9 mouse cellular contexts compared by ENCODE assay signal in genomic region chr11:98409341-98409822, GRCm38 (mm10). TPM values are rescaled to one million over a fixed set of nuclear protein-coding genes. Genes with fewer than 3 reads are reported as not detected.
DNase-seq lines count a peak whose midpoint lies in the region; ATAC-seq and TF ChIP-seq lines count a peak whose summit lies in the region.
"Had no signal": no experiment of that assay in that cellular context is flagged by ENCODE, and none has a peak within 500 bp of the region (broad histone marks: within the 10 kb centered on the region; RNA-seq: fewer than 3 reads in every experiment).

No protein-coding gene starts in this region.

- H3K9ac ChIP-seq in embryonic facial prominence, embryonic 15.5 days: no peak overlapping the region
- no peak overlapping the region; the same call in 1 of the 2 replicates for H3K9ac ChIP-seq in midbrain, embryonic 13.5 days (replicated peaks)

- no peaks in the 10 kb centered on the region for H3K27me3 ChIP-seq in embryonic facial prominence, embryonic 15.5 days
- peaks cover 48% of the 10 kb centered on the region for H3K27me3 ChIP-seq in midbrain, embryonic 13.5 days

- peak overlapping the region; percentile 16 for H3K4me3 ChIP-seq in embryonic facial prominence, embryonic 15.5 days (replicated peaks)
- no peak overlapping the region for H3K4me3 ChIP-seq in midbrain, embryonic 13.5 days (replicated peaks)
- H3K4me3 ChIP-seq: layer of hippocampus, adult 2 months had no signal

- H3K4me2 ChIP-seq in embryonic facial prominence, embryonic 15.5 days (replicated peaks): peak overlapping the region; percentile 37
- peak overlapping the region; percentile 21 for H3K4me2 ChIP-seq in midbrain, embryonic 13.5 days (replicated peaks)

- peaks cover 41% of the 10 kb centered on the region for H3K4me1 ChIP-seq in embryonic facial prominence, embryonic 15.5 days
- H3K4me1 ChIP-seq in midbrain, embryonic 13.5 days (replicated peaks): peaks cover 37% of the 10 kb centered on the region

- peak overlapping the region; percentile 48; the same call in 1 of the 2 replicates for H3K27ac ChIP-seq in embryonic facial prominence, embryonic 15.5 days (replicated peaks)
- no peak overlapping the region for H3K27ac ChIP-seq in midbrain, embryonic 13.5 days
- H3K27ac ChIP-seq: layer of hippocampus, adult 2 months had no signal

- H3K9me3 ChIP-seq in embryonic facial prominence, embryonic 15.5 days (replicated peaks): no peaks in the 10 kb centered on the region
- no peaks in the 10 kb centered on the region for H3K9me3 ChIP-seq in midbrain, embryonic 13.5 days

- H3K36me3 ChIP-seq in embryonic facial prominence, embryonic 15.5 days: no peaks in the 10 kb centered on the region
- H3K36me3 ChIP-seq in midbrain, embryonic 13.5 days: no peaks in the 10 kb centered on the region

- no peak for TF ChIP-seq CTCF in brain, embryonic 14.5 days (IDR thresholded peaks at IDR 0.05; ENCODE audit: borderline replicate concordance, extremely low read depth, insufficient read depth, insufficient read length)

- WGBS in embryonic facial prominence, embryonic 15.5 days: 2% methylated on average over 10 of the region's 10 CpGs
- 3% methylated on average over 10 of the region's 10 CpGs for WGBS in midbrain, embryonic 13.5 days

- ATAC-seq in embryonic facial prominence, embryonic 15.5 days (ENCODE audit: insufficient number of reproducible peaks, low FRiP score, low TSS enrichment, low read depth): peak; percentile 53
- peak; percentile 49; the same call in 1 of the 2 replicates for ATAC-seq in midbrain, embryonic 13.5 days
- ATAC-seq in megakaryocyte progenitor cell, adult 5-6 weeks (replicated peaks; ENCODE audit: poor library complexity): no peak
- ATAC-seq in granulocyte monocyte progenitor cell, adult 5-6 weeks (replicated peaks; ENCODE audit: poor library complexity, severe bottlenecking): no peak

- DNase-seq in brain, embryonic 14.5 days (ENCODE audit: low read depth): peak; percentile 73
- DNase-seq in kidney, adult 8-10 months: peak; percentile 58 to 78
- no peak for DNase-seq in adrenal gland, postnatal 14 days
- no peak for DNase-seq in gastrocnemius, postnatal 10 days

- TF ChIP-seq POLR2A in brain, embryonic 14.5 days (IDR thresholded peaks at IDR 0.05; ENCODE audit: borderline replicate concordance, extremely low read depth, insufficient read depth, insufficient read length, poor library complexity, severe bottlenecking): no peak

RNA-seq across cellular contexts. Expression of gene Erbb2, which starts 2.9 kb away (rescaled TPM):
- polyA plus RNA-seq in brain, embryonic 14.5 days (2012; rRNA removed): 7.4 and 10.4 TPM in 2 replicates
- 60.7 and 64.0 TPM in 2 replicates for polyA plus RNA-seq in embryonic facial prominence, embryonic 15.5 days (2015; fragmentation: Nextera tagmentation; extraction: Ambion mirVana)
- 7.1 and 7.6 TPM in 2 replicates for polyA plus RNA-seq in midbrain, embryonic 13.5 days (2015; fragmentation: Nextera tagmentation; extraction: Ambion mirVana)
- total RNA-seq in megakaryocyte progenitor cell, adult 5-6 weeks (2015): not detected in 2 replicates
- total RNA-seq in megakaryocyte progenitor cell, adult 5-6 weeks (2017): not detected in 2 replicates
- total RNA-seq in adrenal gland, postnatal 14 days (2021): 5.9 and 6.8 TPM in 2 replicates
- 1 to 10 TPM; 7.2 to 8.7 TPM for total RNA-seq in gastrocnemius, postnatal 10 days (2021)
- total RNA-seq in granulocyte monocyte progenitor cell, adult 5-6 weeks (2014; fragmentation: Nextera tagmentation): not detected in 2 replicates
- total RNA-seq in granulocyte monocyte progenitor cell, adult 5-6 weeks (2017): not detected in 2 replicates

RNA-seq across cellular contexts. Expression of gene Pgap3, which starts 9.1 kb away (rescaled TPM):
- polyA plus RNA-seq in brain, embryonic 14.5 days (2012; rRNA removed): 12.0 and 16.9 TPM in 2 replicates
- polyA plus RNA-seq in embryonic facial prominence, embryonic 15.5 days (2015; fragmentation: Nextera tagmentation; extraction: Ambion mirVana): 13.7 and 16.8 TPM in 2 replicates
- polyA plus RNA-seq in midbrain, embryonic 13.5 days (2015; fragmentation: Nextera tagmentation; extraction: Ambion mirVana): 9.2 and 10.7 TPM in 2 replicates
- 3.2 and 3.5 TPM in 2 replicates for total RNA-seq in megakaryocyte progenitor cell, adult 5-6 weeks (2015)
- 1.2 and 2.3 TPM in 2 replicates for total RNA-seq in megakaryocyte progenitor cell, adult 5-6 weeks (2017)
- 5.3 and 5.9 TPM in 2 replicates for total RNA-seq in adrenal gland, postnatal 14 days (2021)
- 1 to 10 TPM; 3.2 to 3.5 TPM for total RNA-seq in gastrocnemius, postnatal 10 days (2021)
- total RNA-seq in granulocyte monocyte progenitor cell, adult 5-6 weeks (2014; fragmentation: Nextera tagmentation): 1.3 and 3.1 TPM in 2 replicates
- total RNA-seq in granulocyte monocyte progenitor cell, adult 5-6 weeks (2017): 1.4 and 2.8 TPM in 2 replicates

RNA-seq across cellular contexts. Expression of gene Pnmt, which starts 23.1 kb away (rescaled TPM):
- polyA plus RNA-seq in brain, embryonic 14.5 days (2012; rRNA removed): 0.88 and 1.6 TPM in 2 replicates
- 0.56 and 0.66 TPM in 2 replicates for polyA plus RNA-seq in embryonic facial prominence, embryonic 15.5 days (2015; fragmentation: Nextera tagmentation; extraction: Ambion mirVana)
- 0.23 TPM in 1 of 2 replicates, not detected in the other for polyA plus RNA-seq in midbrain, embryonic 13.5 days (2015; fragmentation: Nextera tagmentation; extraction: Ambion mirVana)
- total RNA-seq in megakaryocyte progenitor cell, adult 5-6 weeks (2015): not detected in 2 replicates
- not detected in 2 replicates for total RNA-seq in megakaryocyte progenitor cell, adult 5-6 weeks (2017)
- total RNA-seq in adrenal gland, postnatal 14 days (2021): 687 and 769 TPM in 2 replicates
- under 1 TPM; 0.28 to 0.77 TPM for total RNA-seq in gastrocnemius, postnatal 10 days (2021)
- total RNA-seq in granulocyte monocyte progenitor cell, adult 5-6 weeks (2014; fragmentation: Nextera tagmentation): not detected in 2 replicates
- total RNA-seq in granulocyte monocyte progenitor cell, adult 5-6 weeks (2017): not detected in 2 replicates
- total RNA-seq: layer of hippocampus, adult 2 months had no signal

RNA-seq across cellular contexts. Expression of gene Tcap, which starts 25.8 kb away (rescaled TPM):
- 0.38 and 0.48 TPM in 2 replicates for polyA plus RNA-seq in brain, embryonic 14.5 days (2012; rRNA removed)
- 8.4 and 12.2 TPM in 2 replicates for polyA plus RNA-seq in embryonic facial prominence, embryonic 15.5 days (2015; fragmentation: Nextera tagmentation; extraction: Ambion mirVana)
- polyA plus RNA-seq in midbrain, embryonic 13.5 days (2015; fragmentation: Nextera tagmentation; extraction: Ambion mirVana): 0.23 and 0.28 TPM in 2 replicates
- not detected in 2 replicates for total RNA-seq in megakaryocyte progenitor cell, adult 5-6 weeks (2015)
- not detected in 2 replicates for total RNA-seq in megakaryocyte progenitor cell, adult 5-6 weeks (2017)
- 0.48 and 0.53 TPM in 2 replicates for total RNA-seq in adrenal gland, postnatal 14 days (2021)
- 100 to 1,000 TPM; 585 to 712 TPM for total RNA-seq in gastrocnemius, postnatal 10 days (2021)
- total RNA-seq in granulocyte monocyte progenitor cell, adult 5-6 weeks (2014; fragmentation: Nextera tagmentation): not detected in 2 replicates
- not detected in 2 replicates for total RNA-seq in granulocyte monocyte progenitor cell, adult 5-6 weeks (2017)

RNA-seq across cellular contexts. Expression of gene Mien1, which starts 29.4 kb away (rescaled TPM):
- 130 and 147 TPM in 2 replicates for polyA plus RNA-seq in brain, embryonic 14.5 days (2012; rRNA removed)
- 109 and 111 TPM in 2 replicates for polyA plus RNA-seq in embryonic facial prominence, embryonic 15.5 days (2015; fragmentation: Nextera tagmentation; extraction: Ambion mirVana)
- polyA plus RNA-seq in midbrain, embryonic 13.5 days (2015; fragmentation: Nextera tagmentation; extraction: Ambion mirVana): 231 and 239 TPM in 2 replicates
- 42.0 and 43.2 TPM in 2 replicates for total RNA-seq in megakaryocyte progenitor cell, adult 5-6 weeks (2015)
- 24.8 and 31.5 TPM in 2 replicates for total RNA-seq in megakaryocyte progenitor cell, adult 5-6 weeks (2017)
- total RNA-seq in adrenal gland, postnatal 14 days (2021): 70.4 and 74.3 TPM in 2 replicates
- 10 to 100 TPM; 28.0 to 31.6 TPM for total RNA-seq in gastrocnemius, postnatal 10 days (2021)
- total RNA-seq in granulocyte monocyte progenitor cell, adult 5-6 weeks (2014; fragmentation: Nextera tagmentation): 66.2 and 84.5 TPM in 2 replicates
- total RNA-seq in granulocyte monocyte progenitor cell, adult 5-6 weeks (2017): 23.7 and 24.9 TPM in 2 replicates

Comparison
In these comparisons a context has a peak if more than half of its experiments do, and no peak if none do; other contexts are left out.
1. DNase-seq: peak in brain, embryonic 14.5 days (single experiment) and kidney, adult 8-10 months (2 of 2); none in adrenal gland, postnatal 14 days (single experiment) and gastrocnemius, postnatal 10 days (single experiment).
2. ATAC-seq: peak in embryonic facial prominence, embryonic 15.5 days (single experiment) and midbrain, embryonic 13.5 days (single experiment); none in megakaryocyte progenitor cell, adult 5-6 weeks (single experiment) and granulocyte monocyte progenitor cell, adult 5-6 weeks (single experiment).
3. RNA of gene Pnmt, which starts 23.1 kb away (total RNA-seq): 687 to 769 TPM in adrenal gland, postnatal 14 days; 0.28 to 0.77 TPM in gastrocnemius, postnatal 10 days, not detected in megakaryocyte progenitor cell, adult 5-6 weeks and not detected in granulocyte monocyte progenitor cell, adult 5-6 weeks; every median in the first group is over 100 times any median in the second.